Mouse (Mus musculus) cortical plate, adult 2 months (tissue): ENCODE measurements around the gene Prpf18. TPM values are rescaled to one million over a fixed set of nuclear protein-coding genes. Genes with fewer than 3 reads are reported as not detected.
A peak's percentile ranks its signal among the peaks of the same experiment; 100 is the strongest.
"Not testable (repeated sequence)": the region's sequence is repeated elsewhere in the genome, so short reads cannot be mapped to it uniquely, and the experiment has no call there.

Experiments
- H3K27ac ChIP-seq: fragments of 200-500 bp; 2 replicates; pipeline ENCODE4 v1.5.1; 2012; ENCODE audit warnings: low read length, control low read depth, inconsistent platforms; ENCODE audit not compliant: insufficient read depth
- H3K4me1 ChIP-seq: fragments of 200-500 bp; 2 replicates; pipeline ENCODE4 v1.6.1; 2011; ENCODE audit warnings: low read length; ENCODE audit not compliant: control insufficient read depth, insufficient read depth
- H3K4me3 ChIP-seq: fragments of 200-500 bp; 2 replicates; pipeline ENCODE4 v1.5.1; 2011; ENCODE audit warnings: mild to moderate bottlenecking, low read length, control low read depth; ENCODE audit not compliant: insufficient read depth
- CTCF ChIP-seq: fragments of 200-500 bp; IDR thresholded peaks from 2 replicates; pipeline ENCODE4 v1.5.1; 2011; ENCODE audit warnings: mild to moderate bottlenecking, control low read depth, low read length; ENCODE audit not compliant: insufficient read depth; ENCODE audit errors: extremely low read depth
- POLR2A ChIP-seq: fragments of 200-500 bp; IDR thresholded peaks from 2 replicates; pipeline ENCODE4 v1.6.1; 2011; ENCODE audit warnings: mild to moderate bottlenecking, low read length, control low read depth; ENCODE audit not compliant: insufficient read depth; ENCODE audit errors: extremely low read depth
- polyA plus RNA-seq: library from polyadenylated mRNA; depleted of rRNA; stranded (reverse); fragments of >200 nt; gene quantifications from 2 replicates; pipeline ENCODE4 v1.2.3, GENCODE M21; 2012

Prpf18 gene
- polyA plus RNA-seq, 1 experiment, result 41.3 TPM

GRCm38 (mm10) chr2:4615014-4615546 lies 36.8 kb downstream of the Prpf18 start:
- no peak overlapping the region for H3K4me3 ChIP-seq
- TF ChIP-seq POLR2A (no peak), CTCF (no peak)
- H3K4me1 ChIP-seq, result peaks cover 2% of the 10 kb centered on the region; the same call in 1 of the 2 replicates
- no peak overlapping the region for H3K27ac ChIP-seq

- not testable (repeated sequence) for H3K27ac ChIP-seq, H3K4me3 ChIP-seq, H3K4me1 ChIP-seq
Measured at GRCm38 (mm10) chr2:4614276-4614929, 37.5 kb downstream of the Prpf18 start.

- H3K27ac ChIP-seq, result no peak overlapping the region
- no peak overlapping the region for H3K4me3 ChIP-seq
- no peak for TF ChIP-seq CTCF
- no peak for TF ChIP-seq POLR2A
- peaks cover 1% of the 10 kb centered on the region; the same call in 1 of the 2 replicates for H3K4me1 ChIP-seq
Measured at GRCm38 (mm10) chr2:4611704-4612103, 40.2 kb downstream of the Prpf18 start.

- H3K4me1 ChIP-seq, result no peaks in the 10 kb centered on the region; the same call in 1 of the 2 replicates
- no peak for TF ChIP-seq CTCF
- TF ChIP-seq POLR2A, result no peak
- no peak overlapping the region for H3K27ac ChIP-seq
- H3K4me3 ChIP-seq, result no peak overlapping the region
Measured at GRCm38 (mm10) chr2:4611295-4611694, 40.6 kb downstream of the Prpf18 start.

- Histone ChIP-seq H3K4me1 (no peaks in the 10 kb centered on the region; the same call in 1 of the 2 replicates), H3K27ac (no peak overlapping the region), H3K4me3 (no peak overlapping the region)
- TF ChIP-seq POLR2A (no peak), CTCF (no peak)
Measured at GRCm38 (mm10) chr2:4609433-4609832, 42.5 kb downstream of the Prpf18 start.

- Histone ChIP-seq H3K4me1 (no peaks in the 10 kb centered on the region; the same call in 1 of the 2 replicates), H3K27ac (no peak overlapping the region), H3K4me3 (no peak overlapping the region)
- TF ChIP-seq CTCF (no peak), POLR2A (no peak)
Measured at GRCm38 (mm10) chr2:4608253-4608652, 43.7 kb downstream of the Prpf18 start.

- H3K27ac ChIP-seq, result no peak overlapping the region
- no peak for TF ChIP-seq CTCF
- no peak for TF ChIP-seq POLR2A
- H3K4me1 ChIP-seq, result no peaks in the 10 kb centered on the region; the same call in 1 of the 2 replicates
- no peak overlapping the region for H3K4me3 ChIP-seq
Measured at GRCm38 (mm10) chr2:4606559-4606958, 45.4 kb downstream of the Prpf18 start.

- Histone ChIP-seq H3K4me3 (no peak overlapping the region), H3K4me1 (no peaks in the 10 kb centered on the region; the same call in 1 of the 2 replicates), H3K27ac (no peak overlapping the region)
- TF ChIP-seq POLR2A (no peak), CTCF (no peak)
Measured at GRCm38 (mm10) chr2:4603361-4603945, 48.5 kb downstream of the Prpf18 start.

- Histone ChIP-seq H3K4me3 (no peak overlapping the region), H3K27ac (no peak overlapping the region), H3K4me1 (no peaks in the 10 kb centered on the region)
- TF ChIP-seq POLR2A (no peak), CTCF (peak; percentile 56)
Measured at GRCm38 (mm10) chr2:4601034-4601890, 50.7 kb downstream of the Prpf18 start.
